Mouse (Mus musculus) neural tube, embryonic 14.5 days (tissue): Measurements from ENCODE around the gene Arl2. TPM values are rescaled to one million over a fixed set of nuclear protein-coding genes. Genes with fewer than 3 reads are reported as not detected.
"Not testable (repeated sequence)": the region's sequence is repeated elsewhere in the genome, so short reads cannot be mapped to it uniquely, and the experiment has no call there.

Source experiments
- ATAC-seq: fragments of 200-750 bp; cut with Nextera tagmentation; 2 replicates; pipeline ENCODE4 v1.8.0; 2017; ENCODE audit warnings: low read depth, mild to moderate bottlenecking, moderate TSS enrichment, moderate library complexity
- H3K27ac ChIP-seq: fragments of 300-500 bp; sonication (generic); 2 replicates; pipeline ENCODE4 v1.5.1; 2014; ENCODE audit warnings: low read depth, mild to moderate bottlenecking, control low read depth, low read length, moderate library complexity, mixed read lengths
- H3K27me3 ChIP-seq: fragments of 300-500 bp; sonication (generic); 2 replicates; pipeline ENCODE4 v1.6.1; 2014; ENCODE audit warnings: low read length; ENCODE audit not compliant: control insufficient read depth, insufficient read depth
- H3K36me3 ChIP-seq: fragments of 300-500 bp; sonication (generic); 2 replicates; pipeline ENCODE4 v1.6.1; 2014; ENCODE audit warnings: low read length, mixed read lengths; ENCODE audit not compliant: control insufficient read depth, insufficient read depth
- H3K4me1 ChIP-seq: fragments of 300-500 bp; sonication (generic); 2 replicates; pipeline ENCODE4 v1.6.1; 2014; ENCODE audit warnings: low read length; ENCODE audit not compliant: control insufficient read depth, insufficient read depth
- H3K4me2 ChIP-seq: fragments of 300-500 bp; sonication (generic); 2 replicates; pipeline ENCODE4 v1.6.1; 2014; ENCODE audit warnings: mild to moderate bottlenecking, low read depth, low read length, control low read depth
- H3K4me3 ChIP-seq: fragments of 300-500 bp; sonication (generic); 2 replicates; pipeline ENCODE4 v1.5.1; 2014; ENCODE audit warnings: low read depth, low read length, control low read depth, mixed read lengths
- H3K9ac ChIP-seq: fragments of 300-500 bp; sonication (generic); replicated peaks from 2 replicates; pipeline ENCODE4 v1.6.1; 2014; ENCODE audit warnings: low read depth, mild to moderate bottlenecking, control low read depth, low read length, mixed read lengths
- H3K9me3 ChIP-seq: fragments of 300-500 bp; sonication (generic); 2 replicates; pipeline ENCODE4 v1.6.1; 2016; ENCODE audit warnings: low read length; ENCODE audit not compliant: control insufficient read depth
- WGBS: fragments of 180-500 bp; shearing (Covaris S2); extraction: QIAGEN DNeasy Blood & Tissue Kit; methylation state at CpG from one replicate; pipeline ENCODE4 v1.1.7; 2014; 5-methylcytosine and 5-hydroxymethylcytosine counted together
- polyA plus RNA-seq: library from polyadenylated mRNA; unstranded; fragments of >200 nt; fragmentation: Nextera tagmentation; extraction: Ambion mirVana; gene quantifications from 2 replicates; pipeline ENCODE4 v1.2.1, GENCODE M21; 2014

The Arl2 gene
- polyA plus RNA-seq, 1 experiment from 2014 or later, result 123 TPM

DNA sequence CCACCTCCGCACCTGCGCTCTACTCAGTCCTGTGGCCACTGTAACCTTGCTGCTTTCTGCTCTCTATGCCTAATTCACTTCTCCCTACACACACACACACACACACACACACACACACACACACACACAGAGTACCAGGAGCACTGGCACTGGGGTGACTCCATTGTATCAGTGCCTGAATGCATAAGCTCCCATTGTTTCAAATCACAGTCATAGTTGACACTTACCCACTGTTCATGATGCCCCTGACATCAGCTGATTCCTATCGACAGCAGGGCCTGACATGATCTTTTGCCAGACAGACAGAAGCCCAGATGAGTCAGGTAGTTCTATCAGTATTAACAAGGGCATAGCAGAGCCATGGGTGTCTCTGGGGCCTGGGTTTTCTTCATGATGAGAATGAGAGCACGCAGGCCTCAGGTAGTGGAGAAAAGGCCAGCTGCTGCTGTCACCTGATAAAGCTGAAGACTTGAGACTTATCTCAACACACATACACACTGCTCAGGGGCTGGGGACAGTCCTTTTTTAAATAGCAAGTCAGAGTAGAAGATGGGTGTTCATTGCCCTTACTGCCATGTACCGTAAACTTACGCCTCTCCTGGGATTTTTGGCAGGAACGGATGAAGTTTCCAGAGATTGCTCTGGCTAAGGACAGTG is 9.0 kb downstream of the Arl2 start:
- ATAC-seq, result no peak
- peaks cover 3% of the 10 kb centered on the region; the same call in 1 of the 2 replicates for H3K4me1 ChIP-seq
- WGBS, result 80% methylated on average over 7 of the region's 7 CpGs
- no peak overlapping the region for H3K4me2 ChIP-seq
- H3K27me3 ChIP-seq, result no peaks in the 10 kb centered on the region
- H3K9me3 ChIP-seq, result no peaks in the 10 kb centered on the region
- no peak overlapping the region for H3K27ac ChIP-seq
- H3K36me3 ChIP-seq, result peaks cover 11% of the 10 kb centered on the region
- H3K9ac ChIP-seq, result no peak overlapping the region
- no peak overlapping the region for H3K4me3 ChIP-seq

DNA sequence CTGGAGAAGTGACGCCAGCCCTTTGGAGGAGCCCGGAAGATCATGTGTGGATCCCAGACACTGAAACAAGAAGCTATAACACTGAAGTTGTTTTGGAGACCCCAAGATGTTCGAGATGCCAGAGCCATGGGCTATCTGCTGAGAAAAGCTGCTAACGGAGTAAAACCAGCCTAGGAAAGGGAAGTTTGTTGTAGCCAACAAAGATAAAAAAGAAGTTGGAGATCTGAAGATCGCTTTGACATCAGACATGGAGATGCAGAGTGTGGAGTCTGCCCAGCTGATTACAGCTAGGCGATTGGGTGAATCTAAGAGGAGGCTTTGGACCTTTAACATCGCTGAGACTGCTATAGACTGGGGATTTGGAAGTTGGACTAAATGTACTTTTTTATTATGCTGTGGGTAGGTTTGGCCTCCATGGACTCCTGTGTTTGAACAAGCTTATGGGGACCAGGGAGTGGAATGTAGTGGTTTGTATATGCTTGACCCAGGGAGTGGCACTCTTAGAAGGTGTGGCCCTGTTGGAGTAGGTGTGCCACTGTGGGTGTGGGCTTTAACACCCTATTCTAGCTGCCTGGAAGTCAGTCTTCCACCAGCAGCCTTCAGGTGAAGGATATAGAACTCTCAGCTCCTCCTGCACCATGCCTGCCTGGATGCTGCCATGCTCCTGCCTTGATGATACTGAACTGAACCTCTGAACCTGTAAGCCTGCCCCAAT is 10.8 kb downstream of the Arl2 start:
- not testable (repeated sequence) for H3K27ac ChIP-seq, H3K9ac ChIP-seq, H3K4me1 ChIP-seq, H3K4me2 ChIP-seq, H3K27me3 ChIP-seq, H3K4me3 ChIP-seq, H3K9me3 ChIP-seq, H3K36me3 ChIP-seq, ATAC-seq
- WGBS, result 83% methylated on average over 7 of the region's 7 CpGs

DNA sequence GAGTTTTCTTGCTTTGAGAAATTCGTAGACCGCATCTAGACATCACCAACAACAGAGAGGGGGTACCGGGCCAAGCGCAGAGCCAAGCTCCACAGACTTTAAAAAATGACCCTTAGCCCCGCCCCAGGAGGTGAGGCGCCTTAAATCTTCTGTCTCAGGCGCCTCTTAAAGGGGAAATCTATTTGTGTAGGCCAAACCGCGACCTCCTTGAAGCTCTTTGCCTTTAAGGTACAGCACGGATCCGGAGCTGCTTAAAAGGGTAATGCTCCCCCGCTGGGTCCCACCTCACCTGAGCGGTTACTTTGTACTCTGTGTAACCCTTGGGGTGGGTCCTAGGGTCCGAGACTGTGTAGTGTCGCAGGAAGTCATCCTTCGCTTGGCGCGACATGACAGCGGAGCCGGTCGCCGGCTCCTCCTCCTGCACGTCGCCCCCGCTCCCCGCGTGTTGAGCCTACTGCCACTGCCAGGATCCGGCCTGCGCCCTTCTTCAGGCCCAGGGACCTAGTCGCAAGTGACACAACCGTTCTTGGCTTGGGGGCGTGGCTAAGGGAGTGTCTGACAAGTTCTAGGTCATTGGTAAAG is 13.5 kb downstream of the Arl2 start, which contains the start of gene Snx15:
Snx15 (minus strand) TSS at position 545 of the 582 bp plus-strand sequence.
- Histone ChIP-seq H3K4me2 (peak within 1 kb of the TSS; percentile 45), H3K4me3 (peak within 1 kb of the TSS; percentile 48), H3K27me3 (no peaks in the 10 kb centered on the region), H3K36me3 (no peaks in the 10 kb centered on the region), H3K4me1 (peaks cover 3% of the 10 kb centered on the region; the same call in 1 of the 2 replicates), H3K9me3 (no peaks in the 10 kb centered on the region), H3K9ac (peak within 1 kb of the TSS; percentile 63), H3K27ac (peak within 1 kb of the TSS; percentile 88)
- peak; percentile 95 for ATAC-seq
- under 1% methylated on average over 32 of the region's 32 CpGs for WGBS

DNA sequence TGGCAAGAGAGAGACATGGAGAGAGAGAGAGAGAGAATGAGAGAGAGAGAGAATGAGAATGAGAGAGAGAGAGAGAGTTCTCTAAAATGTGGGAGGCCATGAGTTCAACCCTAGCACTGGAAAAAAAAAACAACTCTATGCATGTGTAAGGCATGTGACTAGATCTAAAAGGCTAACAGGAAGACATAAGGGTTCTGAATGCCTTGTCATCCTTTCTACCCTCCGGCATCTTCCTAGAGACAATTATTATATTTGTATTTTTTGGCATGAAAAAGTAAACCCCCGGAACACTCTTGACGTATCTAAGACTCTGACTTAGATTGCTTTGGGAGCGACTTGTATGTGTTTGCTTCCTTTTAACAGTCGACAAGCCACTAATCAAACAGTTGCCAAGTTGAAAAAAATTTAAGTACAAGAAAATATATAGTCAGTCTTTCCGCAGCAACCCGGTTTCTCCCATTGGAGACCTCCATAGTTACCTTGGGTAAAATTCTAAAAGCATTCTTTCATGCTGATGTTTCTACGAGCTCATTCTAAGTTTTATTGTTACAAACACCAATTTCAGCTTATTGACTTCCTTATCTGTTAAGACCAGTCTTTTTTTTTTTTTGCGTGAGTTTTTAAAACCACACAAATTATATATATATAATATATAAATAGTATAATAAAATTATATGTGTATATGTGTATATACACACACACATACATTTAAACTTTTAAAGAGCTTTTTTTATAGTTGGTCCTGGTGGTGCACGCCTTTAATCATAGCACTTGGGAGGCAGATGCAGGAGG is 14.4 kb downstream of the Arl2 start:
- Histone ChIP-seq H3K9me3 (no peaks in the 10 kb centered on the region), H3K9ac (no peak overlapping the region), H3K27ac (no peak overlapping the region), H3K27me3 (no peaks in the 10 kb centered on the region), H3K4me1 (peaks cover 3% of the 10 kb centered on the region; the same call in 1 of the 2 replicates), H3K4me3 (peak overlapping the region; percentile 48), H3K36me3 (no peaks in the 10 kb centered on the region), H3K4me2 (peak overlapping the region; percentile 45)
- WGBS, result 72% methylated on average over 10 of the region's 10 CpGs
- no peak for ATAC-seq

DNA sequence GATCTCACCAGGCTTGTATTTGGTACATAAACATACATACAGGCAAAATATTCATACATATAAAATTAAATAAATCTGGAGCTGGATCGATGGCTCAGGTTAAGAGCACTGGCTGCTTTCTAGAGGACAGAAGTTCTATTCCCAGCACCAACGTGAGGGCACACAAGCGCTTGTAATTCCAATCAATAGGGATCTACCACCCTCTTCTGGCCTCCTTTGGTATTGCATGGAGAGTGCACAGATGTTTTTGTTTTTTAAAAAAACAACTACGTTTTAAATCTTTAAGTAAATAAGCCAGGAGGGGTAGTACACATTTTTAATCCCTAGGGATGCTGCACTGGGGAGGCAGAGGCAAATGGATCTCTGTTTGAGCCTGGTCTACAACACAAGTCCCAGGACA is 15.1 kb downstream of the Arl2 start:
- H3K27ac ChIP-seq, result no peak overlapping the region
- peaks cover 3% of the 10 kb centered on the region; the same call in 1 of the 2 replicates for H3K4me1 ChIP-seq
- H3K36me3 ChIP-seq, result no peaks in the 10 kb centered on the region
- no peak overlapping the region for H3K4me2 ChIP-seq
- H3K27me3 ChIP-seq, result no peaks in the 10 kb centered on the region
- H3K9me3 ChIP-seq, result no peaks in the 10 kb centered on the region
- ATAC-seq, result no peak
- no peak overlapping the region for H3K9ac ChIP-seq
- WGBS, result 23% methylated on average over 4 of the region's 4 CpGs
- no peak overlapping the region for H3K4me3 ChIP-seq

DNA sequence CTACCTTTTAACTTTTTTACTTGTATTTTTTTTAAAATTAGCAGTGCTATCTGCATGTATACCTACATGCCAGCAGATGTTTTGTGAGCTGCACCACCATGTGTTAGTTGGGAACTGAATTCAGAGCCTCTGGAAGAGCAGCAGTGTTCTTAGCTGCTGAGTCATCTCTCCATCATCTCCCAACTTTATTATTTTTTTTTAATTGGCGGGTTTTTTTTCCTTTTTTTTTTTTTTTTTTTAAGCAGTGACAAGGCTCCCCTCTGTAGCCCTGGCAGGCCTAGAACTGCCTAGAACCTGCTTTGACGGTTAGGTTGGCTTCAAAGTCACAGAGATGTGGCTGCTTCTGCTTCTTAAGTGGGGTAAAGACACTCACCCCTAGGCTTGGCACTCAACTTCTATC is 16.4 kb downstream of the Arl2 start:
- H3K4me1 ChIP-seq, result peaks cover 3% of the 10 kb centered on the region; the same call in 1 of the 2 replicates
- no peak overlapping the region for H3K9ac ChIP-seq
- H3K36me3 ChIP-seq, result no peaks in the 10 kb centered on the region
- no peaks in the 10 kb centered on the region for H3K27me3 ChIP-seq
- WGBS, result 91% methylated on average over 2 of the region's 2 CpGs
- H3K4me2 ChIP-seq, result no peak overlapping the region
- ATAC-seq, result no peak
- no peak overlapping the region for H3K4me3 ChIP-seq
- no peaks in the 10 kb centered on the region for H3K9me3 ChIP-seq
- no peak overlapping the region for H3K27ac ChIP-seq

DNA sequence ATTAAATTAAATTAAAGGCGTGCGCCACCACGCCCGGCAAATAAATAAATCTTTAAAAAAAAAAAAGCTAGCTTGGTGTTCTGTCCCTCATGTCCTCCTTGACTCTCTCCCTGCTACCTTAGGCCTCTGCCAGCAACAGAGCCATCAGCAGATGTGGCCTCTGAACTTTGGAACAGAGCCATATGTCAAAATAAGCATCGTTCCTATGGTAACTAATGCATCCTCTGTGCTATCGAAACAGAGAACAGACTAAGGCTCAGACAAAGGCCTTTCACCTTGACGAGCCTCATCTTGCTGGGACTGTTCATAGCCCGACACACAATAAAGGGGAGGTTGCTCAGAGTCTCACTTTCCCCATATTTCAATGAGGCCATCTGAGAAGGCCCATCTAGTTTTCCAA is 18.0 kb downstream of the Arl2 start:
- no peak overlapping the region for H3K9ac ChIP-seq

DNA sequence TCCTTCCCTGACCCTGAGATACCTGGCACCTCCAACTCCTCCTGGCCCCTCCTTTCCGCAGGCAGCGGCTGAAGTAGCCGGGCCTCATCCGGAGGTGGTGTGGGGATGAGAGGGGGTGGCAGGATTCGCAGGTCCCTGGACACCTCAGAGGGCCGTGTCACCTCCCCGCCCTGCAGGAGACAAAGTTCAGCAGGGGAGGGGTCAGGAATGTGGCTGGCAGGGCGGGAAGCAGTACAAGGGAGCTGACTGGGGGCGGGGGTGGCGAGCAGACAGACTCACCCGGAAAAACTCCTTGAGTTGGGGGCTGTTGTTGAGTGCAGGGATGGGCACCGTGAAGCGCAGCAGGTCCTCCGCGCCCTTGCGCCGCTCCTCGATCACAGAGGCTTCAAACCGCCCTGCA is 19.6 kb downstream of the Arl2 start:
- no peak for ATAC-seq
- Histone ChIP-seq H3K9me3 (no peaks in the 10 kb centered on the region), H3K36me3 (no peaks in the 10 kb centered on the region), H3K4me1 (peaks cover 9% of the 10 kb centered on the region), H3K27ac (no peak overlapping the region), H3K4me3 (no peak overlapping the region), H3K4me2 (no peak overlapping the region), H3K27me3 (no peaks in the 10 kb centered on the region), H3K9ac (no peak overlapping the region)
- 38% methylated on average over 18 of the region's 19 CpGs for WGBS

More for the DNA sequence above, 18.0 kb downstream of the Arl2 start:
- Histone ChIP-seq H3K36me3 (no peaks in the 10 kb centered on the region), H3K9me3 (no peaks in the 10 kb centered on the region), H3K4me1 (peaks cover under 1% of the 10 kb centered on the region; the same call in 1 of the 2 replicates), H3K4me3 (no peak overlapping the region), H3K27me3 (no peaks in the 10 kb centered on the region), H3K4me2 (no peak overlapping the region), H3K27ac (no peak overlapping the region)
- 62% methylated on average over 8 of the region's 8 CpGs for WGBS
- no peak for ATAC-seq
